Mouse (Mus musculus): ENCODE results near the gene Agbl1.

Agbl1 gene

DNA sequence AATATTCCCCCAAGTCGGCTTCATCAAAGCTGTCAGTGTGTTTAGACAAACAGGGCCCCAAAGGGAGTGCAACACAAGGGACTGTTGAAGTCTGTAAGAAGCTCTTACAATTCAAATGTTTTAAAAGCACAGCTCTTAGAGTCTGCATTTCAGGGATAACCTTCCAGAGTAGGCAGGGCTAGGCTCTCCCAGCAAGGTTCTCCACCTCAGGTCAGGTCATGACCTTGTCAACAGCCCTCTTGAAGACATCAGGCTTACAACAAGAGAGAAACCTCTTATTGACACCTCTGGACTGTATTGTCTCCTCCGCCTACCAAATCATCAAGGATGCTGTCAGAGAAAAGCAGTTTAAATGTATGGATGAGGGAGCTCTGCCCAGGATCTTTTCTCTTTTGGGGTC is 692.0 kb downstream of the Agbl1 start:
- peak; percentile 61 for DNase-seq (ENCODE audit: low read depth, low spot score)

- DNase-seq (ENCODE audit: low read depth, low spot score), result no peak
Observed at GRCm38 (mm10) chr7:76935219-76935618, 705.5 kb downstream of the Agbl1 start.

DNA sequence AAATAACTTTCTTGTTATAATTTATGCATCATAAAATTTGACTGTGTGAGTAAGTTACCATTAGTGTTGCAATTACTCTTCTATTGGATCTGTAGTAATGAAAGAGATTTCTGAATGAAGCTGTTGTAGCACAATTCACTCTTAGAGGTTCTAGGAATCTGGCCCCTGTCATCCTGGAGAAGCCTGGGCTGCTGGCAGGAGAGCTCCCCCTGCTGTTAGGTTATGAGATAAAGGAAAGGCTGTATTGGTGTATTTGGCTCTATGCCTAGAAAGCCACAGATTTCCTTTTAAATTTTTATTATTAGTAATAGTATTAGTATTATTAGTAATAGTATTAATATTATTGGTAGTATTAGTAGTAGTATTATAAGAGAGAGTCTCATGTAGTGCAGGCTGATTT is 711.8 kb downstream of the Agbl1 start:
- DNase-seq (ENCODE audit: low read depth, low spot score), result peak; percentile 20

GRCm38 (mm10) chr7:76971334-76971733 is 741.6 kb downstream of the Agbl1 start:
- peak; percentile 22 for DNase-seq (ENCODE audit: low read depth, low spot score)

GRCm38 (mm10) chr7:77009571-77009970 is 779.9 kb downstream of the Agbl1 start:
- DNase-seq (ENCODE audit: low read depth, low spot score), result no peak

DNA sequence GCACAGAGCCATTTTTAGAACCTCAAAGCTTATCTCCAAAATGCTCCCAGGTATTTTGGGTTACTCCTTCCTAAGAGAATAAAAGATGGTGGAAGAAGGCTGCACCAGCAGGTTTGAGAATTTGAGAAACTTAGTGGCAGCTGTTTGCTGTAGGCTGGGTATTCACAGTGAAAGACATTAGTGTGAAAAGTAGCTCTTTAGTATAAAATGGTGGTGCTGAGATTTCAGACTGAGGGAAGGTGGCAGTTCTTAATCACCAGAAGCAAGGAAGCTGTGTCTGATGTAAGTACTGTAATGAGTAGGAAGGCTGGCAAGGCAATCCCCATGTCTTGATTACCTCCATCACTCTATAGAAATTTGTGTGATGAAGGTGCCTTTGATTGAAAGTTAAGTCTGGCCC is 799.3 kb downstream of the Agbl1 start:
- DNase-seq (ENCODE audit: low read depth, low spot score), result no peak

- no peak for DNase-seq (ENCODE audit: low read depth, low spot score)
Observed at GRCm38 (mm10) chr7:77076033-77076432, 846.3 kb downstream of the Agbl1 start.

DNA sequence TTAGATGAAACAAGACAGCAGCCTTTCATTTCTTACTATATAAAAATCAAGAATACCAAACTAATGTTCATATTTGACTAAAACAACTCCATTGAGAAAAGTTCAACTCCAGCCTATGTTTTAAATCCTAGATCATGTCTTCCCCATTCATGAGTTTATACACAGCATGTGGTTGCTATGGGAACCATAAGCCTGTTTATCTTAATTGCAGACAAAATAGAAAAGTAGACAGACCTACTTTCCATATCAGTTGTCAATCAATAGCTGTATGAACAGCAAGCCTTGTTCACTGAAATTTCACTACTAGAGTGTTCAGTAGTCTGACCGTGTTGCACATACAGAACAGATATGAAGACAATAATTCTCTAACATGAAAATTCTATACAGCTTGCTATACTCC is 857.6 kb downstream of the Agbl1 start:
- DNase-seq (ENCODE audit: low read depth, low spot score), result no peak

DNA sequence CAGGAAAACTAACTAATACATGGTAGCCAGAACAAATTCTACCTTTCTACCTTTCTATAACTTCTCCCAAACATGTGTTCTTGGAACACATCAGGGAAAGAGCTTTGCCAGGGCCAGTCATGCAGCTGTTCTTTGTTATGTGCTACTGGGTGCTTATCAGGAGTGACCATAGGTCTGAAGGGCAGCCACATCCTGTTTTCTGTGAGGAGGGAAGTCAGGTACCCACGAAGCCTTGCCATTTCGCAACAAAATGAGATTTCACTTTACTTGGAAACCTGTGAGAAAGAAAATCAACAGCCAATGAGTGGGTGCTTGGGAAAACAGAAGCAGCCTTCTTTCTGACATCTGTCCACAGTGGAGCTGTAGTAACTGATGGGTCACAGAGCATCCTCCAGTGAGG is 865.5 kb downstream of the Agbl1 start:
- no peak for DNase-seq (ENCODE audit: low read depth, low spot score)

DNA sequence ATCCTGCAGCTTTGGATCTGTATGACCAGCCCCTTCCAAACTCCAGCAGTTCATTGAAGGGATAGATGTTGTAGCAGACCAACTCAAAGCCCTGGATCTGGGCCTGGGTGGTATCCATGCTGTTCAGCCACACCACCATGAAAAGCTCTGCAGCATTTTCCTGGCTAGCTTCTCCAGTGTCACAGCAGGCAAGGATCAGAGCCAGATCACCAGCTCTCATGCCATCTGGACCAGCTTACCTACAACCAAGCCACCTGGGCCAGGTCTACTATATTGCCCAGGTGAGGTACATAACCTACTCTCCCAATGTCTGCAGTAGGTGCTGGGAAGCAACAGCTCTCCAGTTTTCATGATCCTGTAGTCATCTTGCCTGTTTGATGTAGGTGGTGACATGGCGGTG is 884.3 kb downstream of the Agbl1 start:
- DNase-seq (ENCODE audit: low read depth, low spot score), result no peak

DNA sequence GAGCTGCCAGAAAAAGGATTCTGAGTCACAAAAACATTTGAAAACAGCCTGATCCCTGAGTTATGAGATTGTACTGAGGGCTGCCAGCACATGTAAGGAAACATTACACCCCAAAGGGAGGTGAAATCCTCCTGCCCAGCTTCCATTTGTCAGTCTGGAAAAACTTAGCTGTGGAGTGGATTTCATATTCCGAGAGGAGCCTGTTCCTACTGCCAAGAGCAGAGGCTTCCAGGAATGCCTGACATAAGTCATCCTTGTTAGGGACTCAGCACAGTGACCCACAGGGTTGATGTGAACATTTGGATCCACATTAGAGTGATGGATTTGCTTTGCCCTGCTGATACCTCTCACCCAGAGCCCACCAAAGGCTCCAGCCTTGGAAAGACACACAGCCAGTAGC is 899.4 kb downstream of the Agbl1 start:
- DNase-seq (ENCODE audit: low read depth, low spot score), result no peak

GRCm38 (mm10) chr7:77131950-77132349 is 902.3 kb downstream of the Agbl1 start:
- DNase-seq (ENCODE audit: low read depth, low spot score), result no peak

DNA sequence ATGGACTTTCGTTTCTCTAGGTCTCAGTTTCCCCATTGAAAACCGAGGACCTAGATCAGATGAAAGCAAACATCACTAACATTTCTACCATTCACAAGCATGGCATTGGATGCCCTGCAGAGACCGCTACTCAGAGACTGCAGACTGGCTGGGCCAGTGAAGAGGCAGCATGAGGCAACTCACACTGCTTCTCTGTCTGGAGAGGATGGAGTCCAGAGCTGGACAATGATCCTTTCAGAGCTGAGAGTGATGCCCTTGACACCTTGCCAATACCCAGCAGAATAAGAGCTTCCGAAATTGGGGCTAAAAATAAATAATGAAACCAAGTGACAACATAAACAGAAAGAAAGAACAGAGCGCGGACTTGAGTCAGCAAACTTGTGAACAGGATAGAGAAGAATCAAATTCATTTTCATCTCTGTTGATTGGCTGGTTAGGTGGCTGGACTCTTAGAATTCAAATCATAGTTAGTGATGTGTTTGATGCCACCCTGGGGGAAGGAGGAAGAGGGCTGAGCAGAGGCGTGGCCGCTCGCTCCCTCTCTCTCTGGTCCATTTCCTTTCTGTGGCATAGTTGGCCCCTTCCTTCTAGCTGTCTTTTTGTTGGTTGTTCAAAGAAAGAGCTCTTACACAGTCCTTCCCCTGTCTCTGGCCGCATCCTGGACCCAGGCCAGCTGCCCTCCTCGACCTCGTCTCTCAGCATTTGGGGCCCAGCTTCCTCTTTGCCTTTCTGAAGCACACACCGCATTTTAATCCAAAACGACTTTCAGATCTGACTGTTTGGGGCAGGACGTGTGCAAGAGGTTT is 903.1 kb downstream of the Agbl1 start:
- DNase-seq (ENCODE audit: low read depth, low spot score), result no peak

DNA sequence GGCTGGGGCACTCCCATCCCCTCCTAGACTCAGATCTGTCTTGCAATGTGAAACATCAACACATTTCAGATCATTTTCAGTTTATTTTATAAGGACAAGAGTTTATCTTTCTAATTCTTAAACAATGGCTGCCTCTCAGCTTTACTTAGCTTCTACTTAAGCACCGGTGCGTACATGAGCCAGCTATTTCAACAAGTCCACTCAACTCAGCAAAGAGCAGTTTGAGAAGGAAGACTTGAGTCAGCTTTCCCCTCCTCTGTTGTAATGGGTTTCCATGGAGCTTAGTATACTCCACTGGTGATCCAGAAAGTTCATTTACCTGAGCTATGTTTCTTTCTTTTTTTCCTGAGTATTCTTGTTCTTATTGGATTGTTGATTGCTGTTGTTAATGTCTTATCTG is 905.2 kb downstream of the Agbl1 start:
- DNase-seq (ENCODE audit: low read depth, low spot score), result no peak

- DNase-seq (ENCODE audit: low read depth, low spot score), result no peak
Observed at GRCm38 (mm10) chr7:77138707-77139106, 909.0 kb downstream of the Agbl1 start.

DNA sequence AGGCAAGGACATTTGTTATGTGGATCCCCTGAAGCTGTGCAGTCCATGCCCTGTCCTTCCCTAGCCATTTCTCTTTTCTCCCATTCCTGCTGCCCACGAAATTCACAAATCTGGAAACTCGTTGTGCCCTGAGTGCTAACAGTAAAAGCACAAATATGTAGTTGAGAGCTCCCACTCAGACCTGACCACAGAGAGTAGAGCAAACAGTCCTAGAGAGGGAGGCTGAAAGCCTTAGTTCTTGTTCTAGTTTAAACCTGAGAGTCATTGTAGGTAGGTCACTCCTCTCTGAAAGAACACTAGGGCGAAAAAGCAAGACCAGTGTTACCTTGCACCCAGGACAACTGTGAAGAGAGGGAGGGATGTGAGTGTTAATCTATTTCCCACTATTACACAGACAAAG is 917.8 kb downstream of the Agbl1 start:
- DNase-seq (ENCODE audit: low read depth, low spot score), result no peak

GRCm38 (mm10) chr7:77148820-77149219 is 919.1 kb downstream of the Agbl1 start:
- DNase-seq (ENCODE audit: low read depth, low spot score), result no peak

GRCm38 (mm10) chr7:77149846-77150245 is 920.2 kb downstream of the Agbl1 start:
- no peak for DNase-seq (ENCODE audit: low read depth, low spot score)

GRCm38 (mm10) chr7:77152393-77152792 is 922.7 kb downstream of the Agbl1 start:
- no peak for DNase-seq (ENCODE audit: low read depth, low spot score)

GRCm38 (mm10) chr7:77152909-77153308 is 923.2 kb downstream of the Agbl1 start:
- no peak for DNase-seq (ENCODE audit: low read depth, low spot score)

DNA sequence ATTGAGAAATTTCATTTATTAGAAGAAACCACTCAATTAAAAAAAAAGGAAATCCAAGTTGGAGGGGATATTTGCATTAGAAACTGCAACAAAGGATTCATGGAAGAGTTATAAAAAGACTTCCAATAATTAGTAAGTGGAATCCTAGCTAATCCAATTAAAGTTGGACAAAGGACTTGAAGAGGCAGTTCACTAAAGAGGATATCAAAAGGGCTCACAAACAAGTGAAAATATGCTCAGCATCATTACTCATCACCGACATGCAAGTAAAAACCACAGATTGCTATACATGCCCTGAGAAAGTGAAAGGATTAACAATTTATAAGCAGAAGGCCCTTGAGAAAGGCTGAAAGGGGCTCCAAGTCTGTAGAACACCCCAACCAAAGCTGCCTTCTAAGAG is 935.2 kb downstream of the Agbl1 start:
- no peak for DNase-seq (ENCODE audit: low read depth, low spot score)
